Mouse (Mus musculus) ES-E14 (cell line): Measurements from ENCODE around the gene 9230112D13Rik. TPM values are rescaled to one million over a fixed set of nuclear protein-coding genes. Genes with fewer than 3 reads are reported as not detected.

ENCODE experiments used
- DNase-seq: peaks from one replicate; pipeline ENCODE4 v3.0.0-alpha.2; 2013; ENCODE audit warnings: low read depth, low spot score
- H3K27ac ChIP-seq: 2 replicates; pipeline ENCODE4 v1.5.1; 2012; ENCODE audit warnings: low read depth, mild to moderate bottlenecking, low read length, moderate library complexity, mixed read lengths; ENCODE audit not compliant: poor library complexity, insufficient read depth, severe bottlenecking
- H3K36me3 ChIP-seq: 2 replicates; pipeline ENCODE4 v1.6.1; 2012; ENCODE audit warnings: mild to moderate bottlenecking, low read length, moderate library complexity, mixed read lengths; ENCODE audit not compliant: control insufficient read depth, poor library complexity, insufficient read depth, severe bottlenecking
- H3K4me1 ChIP-seq, 2 experiments: fragments of 150-350 bp in 1 of 2; sonication (generic) in 1 of 2; 2 replicates each; pipeline ENCODE4 v1.6.1; 2012; ENCODE audit warnings: low read length in 2 of 2, mild to moderate bottlenecking in 1 of 2, mixed read lengths in 1 of 2; ENCODE audit not compliant: control insufficient read depth in 2 of 2, insufficient read depth in 2 of 2, poor library complexity in 1 of 2
- H3K4me3 ChIP-seq, 2 experiments: fragments of 150-350 bp in 1 of 2; sonication (generic) in 1 of 2; 2 replicates each; pipeline ENCODE4 v1.5.1; 2012; ENCODE audit warnings: low read length in 2 of 2, low read depth in 1 of 2, mild to moderate bottlenecking in 1 of 2, mixed read lengths in 1 of 2; ENCODE audit not compliant: insufficient read depth in 1 of 2, poor library complexity in 1 of 2, severe bottlenecking in 1 of 2
- H3K9ac ChIP-seq: 2 replicates; pipeline ENCODE4 v1.6.1; 2012; ENCODE audit warnings: low read depth, mild to moderate bottlenecking, low read length, mixed read lengths; ENCODE audit not compliant: poor library complexity, insufficient read depth, severe bottlenecking
- H3K9me3 ChIP-seq: fragments of 150-350 bp; sonication (generic); 2 replicates; pipeline ENCODE4 v1.6.1; 2012; ENCODE audit warnings: low read depth, mild to moderate bottlenecking, low read length; ENCODE audit not compliant: control insufficient read depth, insufficient read depth
- CHD2 ChIP-seq: IDR thresholded peaks from 2 replicates; pipeline ENCODE4 v1.6.1; 2014; ENCODE audit warnings: mild to moderate bottlenecking, low read depth, low read length, inconsistent platforms
- HCFC1 ChIP-seq: IDR thresholded peaks from 2 replicates; pipeline ENCODE4 v1.6.1; 2012; ENCODE audit warnings: low read length, inconsistent platforms, borderline replicate concordance; ENCODE audit not compliant: insufficient read depth
- MAFK ChIP-seq: IDR thresholded peaks from 2 replicates; pipeline ENCODE4 v1.6.1; 2014; ENCODE audit warnings: mild to moderate bottlenecking, low read depth, low read length, inconsistent platforms; ENCODE audit not compliant: insufficient read depth
- ZC3H11A ChIP-seq: IDR thresholded peaks from 2 replicates; pipeline ENCODE4 v1.6.1; 2012; ENCODE audit warnings: low read depth, mild to moderate bottlenecking, inconsistent platforms, low read length, borderline replicate concordance
- ZNF384 ChIP-seq: IDR thresholded peaks from 2 replicates; pipeline ENCODE4 v1.6.1; 2012; ENCODE audit warnings: low read depth, low read length, inconsistent platforms
- in situ Hi-C, 2 experiments: fragments of 600-800 bp; cut with MboI; formaldehyde crosslinking; loops; one replicate each; pipeline ENCODE4 v1.15.1; 2025; ENCODE audit warnings: low sequenced_read_pairs in 2 of 2, inconsistent platforms in 1 of 2; ENCODE audit not compliant: unreplicated experiment in 2 of 2
- total RNA-seq: library from RNA; depleted of rRNA; stranded (reverse); fragments of 300-350 nt; gene quantifications from 2 replicates; pipeline ENCODE4 v1.2.3, GENCODE M21; 2012

Gene 9230112D13Rik
- total RNA-seq, 1 experiment, result not detected

- peak overlapping the region; percentile 77; the same call in 1 of the 2 replicates for H3K9ac ChIP-seq
- H3K27ac ChIP-seq, result no peak overlapping the region; the same call in 1 of the 2 replicates
- no peaks in the 10 kb centered on the region for H3K9me3 ChIP-seq
- DNase-seq, result no peak
- H3K36me3 ChIP-seq, result no peaks in the 10 kb centered on the region
- peaks cover 0 to 3% of the 10 kb centered on the region in 2 experiments; a peak in 1 of 4 replicates for H3K4me1 ChIP-seq
- no peak for TF ChIP-seq ZNF384
- no peak for TF ChIP-seq CHD2
- no peak for TF ChIP-seq MAFK
- TF ChIP-seq HCFC1, result no peak
- TF ChIP-seq ZC3H11A, result no peak
- in situ Hi-C loops, result no loop called here
- H3K4me3 ChIP-seq, result peak overlapping the region; percentile 87 to 97
Observed at GRCm38 (mm10) chr14:34501447-34501803, 21.2 kb downstream of the 9230112D13Rik start.

GRCm38 (mm10) chr14:34500309-34500708 lies 22.3 kb downstream of the 9230112D13Rik start:
- TF ChIP-seq MAFK, result no peak
- no peak for TF ChIP-seq HCFC1
- TF ChIP-seq ZNF384, result no peak
- Histone ChIP-seq H3K9ac (no peak overlapping the region), H3K27ac (no peak overlapping the region), H3K4me3 (no peak overlapping the region), H3K4me1 (peaks cover 0 to 3% of the 10 kb centered on the region in 2 experiments; a peak in 1 of 4 replicates), H3K36me3 (no peaks in the 10 kb centered on the region), H3K9me3 (no peaks in the 10 kb centered on the region)
- in situ Hi-C loops, result no loop called here
- no peak for DNase-seq

- Histone ChIP-seq H3K9me3 (no peaks in the 10 kb centered on the region), H3K9ac (no peak overlapping the region), H3K36me3 (no peaks in the 10 kb centered on the region), H3K4me1 (peaks cover 0 to 3% of the 10 kb centered on the region in 2 experiments; a peak in 1 of 4 replicates), H3K27ac (no peak overlapping the region), H3K4me3 (no peak overlapping the region)
- TF ChIP-seq HCFC1, result no peak
- no peak for TF ChIP-seq CHD2
- TF ChIP-seq MAFK, result no peak
- TF ChIP-seq ZNF384, result no peak
- no peak for TF ChIP-seq ZC3H11A
- in situ Hi-C loops, result no loop called here
- DNase-seq, result no peak
Observed at GRCm38 (mm10) chr14:34499664-34500063, 22.9 kb downstream of the 9230112D13Rik start.

GRCm38 (mm10) chr14:34497346-34497745 lies 25.3 kb downstream of the 9230112D13Rik start:
- Histone ChIP-seq H3K36me3 (no peaks in the 10 kb centered on the region), H3K4me1 (no peaks in the 10 kb centered on the region; a peak in 2 of 4 replicates), H3K9me3 (no peaks in the 10 kb centered on the region), H3K9ac (no peak overlapping the region), H3K27ac (no peak overlapping the region), H3K4me3 (no peak overlapping the region)
- in situ Hi-C loops, result no loop called here
- DNase-seq, result no peak
- no peak for TF ChIP-seq ZNF384
- no peak for TF ChIP-seq MAFK
- TF ChIP-seq CHD2, result no peak
- no peak for TF ChIP-seq ZC3H11A
- no peak for TF ChIP-seq HCFC1

- Histone ChIP-seq H3K4me3 (no peak overlapping the region), H3K27ac (no peak overlapping the region), H3K9ac (no peak overlapping the region), H3K9me3 (no peaks in the 10 kb centered on the region), H3K4me1 (no peaks in the 10 kb centered on the region; a peak in 2 of 4 replicates), H3K36me3 (no peaks in the 10 kb centered on the region)
- in situ Hi-C loops, result no loop called here
- no peak for DNase-seq
- TF ChIP-seq MAFK (no peak), ZNF384 (no peak), HCFC1 (no peak), ZC3H11A (no peak), CHD2 (no peak)
Observed at GRCm38 (mm10) chr14:34493682-34494081, 28.9 kb downstream of the 9230112D13Rik start.
